Mouse (Mus musculus) gastrocnemius, postnatal 25 days (tissue): ENCODE measurements around the gene Dnajc3. TPM values are rescaled to one million over a fixed set of nuclear protein-coding genes. Genes with fewer than 3 reads are reported as not detected.
"Not testable (repeated sequence)": the region's sequence is repeated elsewhere in the genome, so short reads cannot be mapped to it uniquely, and the experiment has no call there.

Experiments
- DNase-seq: peaks from one replicate; pipeline ENCODE4 v3.0.0; 2022
- total RNA-seq, 2 experiments: library from RNA; stranded (reverse); gene quantifications; 1 replicate in 1 of 2; 2 replicates in 1 of 2; pipeline ENCODE4 v1.2.3; 2021

The Dnajc3 gene
- total RNA-seq, 2 experiments from 2014 or later: 18.9 to 20.8 TPM

- DNase-seq: not testable (repeated sequence)
Observed at GRCm38 (mm10) chr14:118982429-118983045, 44.8 kb downstream of the Dnajc3 start.

GRCm38 (mm10) chr14:118983396-118983795 is 45.6 kb downstream of the Dnajc3 start:
- DNase-seq: no peak

- DNase-seq: no peak
Observed at GRCm38 (mm10) chr14:118984161-118984560, 46.4 kb downstream of the Dnajc3 start.

GRCm38 (mm10) chr14:118986653-118987522 is 49.1 kb downstream of the Dnajc3 start:
- peak; percentile 30 for DNase-seq

GRCm38 (mm10) chr14:118987523-118988496 is 50.0 kb downstream of the Dnajc3 start:
- no peak for DNase-seq

GRCm38 (mm10) chr14:118995226-118995925 is 57.6 kb downstream of the Dnajc3 start:
- DNase-seq: no peak

GRCm38 (mm10) chr14:119003320-119003719 is 65.5 kb downstream of the Dnajc3 start:
- DNase-seq: no peak

GRCm38 (mm10) chr14:119005834-119006233 is 68.1 kb downstream of the Dnajc3 start:
- DNase-seq: no peak

- DNase-seq: no peak
Observed at GRCm38 (mm10) chr14:119006441-119007102, 68.8 kb downstream of the Dnajc3 start.

GRCm38 (mm10) chr14:119007103-119007951 is 69.6 kb downstream of the Dnajc3 start:
- DNase-seq: peak; percentile 97

- DNase-seq: no peak
Observed at GRCm38 (mm10) chr14:119008031-119008590, 70.3 kb downstream of the Dnajc3 start.

- no peak for DNase-seq
Observed at GRCm38 (mm10) chr14:119009531-119009930, 71.8 kb downstream of the Dnajc3 start.

GRCm38 (mm10) chr14:119012607-119013431 is 75.0 kb downstream of the Dnajc3 start:
- no peak for DNase-seq

GRCm38 (mm10) chr14:119013549-119013948 is 75.8 kb downstream of the Dnajc3 start:
- DNase-seq: no peak

GRCm38 (mm10) chr14:119025889-119026288 is 88.1 kb downstream of the Dnajc3 start:
- DNase-seq: no peak

- DNase-seq: no peak
Observed at GRCm38 (mm10) chr14:119027130-119027529, 89.4 kb downstream of the Dnajc3 start.

GRCm38 (mm10) chr14:119027675-119028253 is 90.0 kb downstream of the Dnajc3 start:
- DNase-seq: no peak
